Mouse (Mus musculus): ENCODE data around the gene Irf2. TPM values are rescaled to one million over a fixed set of nuclear protein-coding genes. Genes with fewer than 3 reads are reported as not detected.

Irf2 gene
- polyA plus RNA-seq, 1 experiment: 29.9 TPM

DNA sequence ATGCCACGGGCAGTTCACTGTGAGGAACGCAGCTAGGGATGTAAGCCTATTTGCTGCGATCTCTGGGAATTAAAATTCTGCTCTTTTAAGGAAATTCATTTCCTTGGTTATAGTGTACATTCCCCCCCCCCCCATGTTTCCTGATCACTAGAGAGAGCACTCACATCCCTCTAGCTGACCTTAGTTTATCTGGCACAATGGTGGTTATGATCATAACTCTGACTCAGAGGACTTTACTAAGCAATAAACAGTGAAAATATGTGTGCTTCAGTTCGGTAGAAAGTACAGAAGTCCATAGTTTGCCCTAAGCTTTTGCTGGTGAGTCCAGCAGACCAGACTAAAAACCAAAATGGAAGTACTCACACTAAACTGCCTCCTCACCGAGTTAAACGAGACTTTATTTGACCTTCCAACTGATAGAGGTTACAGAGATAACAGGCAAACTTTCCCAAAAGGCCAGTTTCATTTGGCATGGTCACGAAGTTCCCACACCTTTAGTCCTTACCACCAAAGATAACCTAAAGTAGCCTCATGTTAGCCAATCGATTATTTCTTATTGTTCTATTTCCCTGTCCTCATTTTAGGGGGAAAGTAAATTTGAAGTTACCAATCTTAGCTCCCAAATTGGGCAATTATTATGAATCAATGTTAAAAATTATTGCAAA, 142.4 kb downstream of the Irf2 start:
- H3K4me3 ChIP-seq (replicated peaks): peak overlapping the region; percentile 55
- TF ChIP-seq GATA1 (IDR thresholded peaks at IDR 0.05; ENCODE audit: borderline replicate concordance, low read length): no peak
- no peak for TF ChIP-seq FLI1 (IDR thresholded peaks at IDR 0.05; ENCODE audit: low read length)
- no peaks in the 10 kb centered on the region for H3K27me3 ChIP-seq (replicated peaks)
- H3K4me1 ChIP-seq: peaks cover 47% of the 10 kb centered on the region
- peaks cover 7% of the 10 kb centered on the region for H3K9me3 ChIP-seq
- peaks cover 5% of the 10 kb centered on the region for H3K36me3 ChIP-seq (replicated peaks; ENCODE audit: low read length)

DNA sequence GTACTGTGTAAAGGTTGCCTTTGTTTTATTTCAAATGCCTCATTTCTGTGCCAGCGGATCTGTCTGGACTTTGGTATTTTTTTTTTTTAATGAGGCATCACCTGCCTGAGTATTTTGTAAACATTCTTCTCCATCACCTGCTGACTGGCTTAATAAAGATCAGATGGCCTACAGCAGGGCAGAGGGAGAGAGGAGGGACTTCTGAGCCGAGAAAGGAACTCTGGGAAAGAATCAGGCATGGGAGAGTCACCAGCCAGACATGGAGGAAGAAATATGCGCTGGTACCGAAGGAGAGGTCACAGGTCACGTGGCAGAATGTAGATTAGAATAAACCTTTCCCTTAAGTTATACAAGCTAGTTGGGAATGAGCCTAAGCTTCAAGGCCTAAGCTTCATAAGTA, 143.2 kb downstream of the Irf2 start:
- H3K9me3 ChIP-seq: peaks cover 7% of the 10 kb centered on the region
- peaks cover 53% of the 10 kb centered on the region for H3K4me1 ChIP-seq
- no peaks in the 10 kb centered on the region for H3K27me3 ChIP-seq (replicated peaks)
- TF ChIP-seq FLI1 (IDR thresholded peaks at IDR 0.05; ENCODE audit: low read length) (no peak), GATA1 (IDR thresholded peaks at IDR 0.05; ENCODE audit: borderline replicate concordance, low read length) (no peak)
- no peak overlapping the region for H3K4me3 ChIP-seq (replicated peaks)
- peaks cover 5% of the 10 kb centered on the region for H3K36me3 ChIP-seq (replicated peaks; ENCODE audit: low read length)

DNA sequence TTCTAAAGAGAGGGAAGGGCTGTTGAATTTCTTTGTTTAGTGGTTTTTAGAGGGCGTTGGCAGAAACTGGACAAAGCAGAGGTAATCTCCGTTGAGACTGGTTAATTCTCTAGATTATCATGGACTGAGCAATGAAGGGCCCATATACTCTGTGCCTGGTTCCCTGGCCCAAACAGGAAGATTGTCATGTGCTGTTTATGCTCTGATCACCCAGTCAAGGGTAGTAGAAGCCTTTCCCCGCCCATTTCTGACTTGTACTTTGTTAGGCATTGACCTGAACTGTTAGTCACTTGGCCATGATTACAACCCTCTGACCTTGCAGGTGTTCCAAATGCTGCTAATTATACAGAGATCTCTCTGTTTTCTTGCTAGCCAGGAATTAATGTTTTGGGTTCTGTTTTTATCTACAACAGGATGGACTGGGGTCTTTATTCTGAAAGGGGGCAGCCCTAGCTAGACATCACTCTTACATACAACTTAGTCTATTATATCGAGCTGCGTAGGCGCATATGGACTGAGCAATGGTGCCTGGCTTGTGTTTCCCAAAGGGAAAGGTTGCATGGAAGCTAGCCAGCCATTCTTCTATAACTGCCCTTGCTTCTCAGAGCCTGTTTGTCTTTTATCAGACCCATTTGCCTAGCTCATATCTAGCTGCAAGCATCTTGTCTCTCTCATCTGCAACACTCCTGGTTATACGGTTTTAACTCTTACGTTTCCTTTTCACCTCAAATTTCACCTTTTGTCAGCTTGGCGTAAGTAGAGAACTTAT, 143.9 kb downstream of the Irf2 start:
- Histone ChIP-seq H3K4me3 (replicated peaks) (no peak overlapping the region), H3K9me3 (peaks cover 7% of the 10 kb centered on the region), H3K4me1 (peaks cover 52% of the 10 kb centered on the region), H3K36me3 (replicated peaks; ENCODE audit: low read length) (peaks cover 5% of the 10 kb centered on the region), H3K27me3 (replicated peaks) (no peaks in the 10 kb centered on the region)
- TF ChIP-seq FLI1 (IDR thresholded peaks at IDR 0.05; ENCODE audit: low read length): no peak
- TF ChIP-seq GATA1 (IDR thresholded peaks at IDR 0.05; ENCODE audit: borderline replicate concordance, low read length): no peak

DNA sequence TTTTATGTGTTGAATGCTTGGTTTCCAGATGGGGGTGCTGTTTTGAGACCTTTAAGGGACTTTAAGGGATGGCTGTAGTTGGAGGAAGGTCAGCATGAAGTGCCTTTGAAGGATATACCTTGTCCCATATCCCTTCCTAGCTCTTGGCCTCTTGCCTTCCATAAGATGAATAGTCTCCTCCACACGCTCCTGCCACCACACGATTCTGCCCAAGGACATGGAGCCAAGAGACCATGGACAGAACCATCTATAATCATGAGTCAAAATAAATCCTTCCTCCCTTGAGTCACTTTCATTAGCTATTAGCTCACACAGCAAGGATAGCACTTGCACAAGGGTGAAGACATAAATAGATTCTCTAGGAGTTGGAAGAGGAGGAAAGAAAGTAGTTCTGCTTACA, 146.3 kb downstream of the Irf2 start:
- TF ChIP-seq GATA1 (IDR thresholded peaks at IDR 0.05; ENCODE audit: borderline replicate concordance, low read length): no peak
- no peak for TF ChIP-seq FLI1 (IDR thresholded peaks at IDR 0.05; ENCODE audit: low read length)
- Histone ChIP-seq H3K36me3 (replicated peaks; ENCODE audit: low read length) (peaks cover 5% of the 10 kb centered on the region), H3K9me3 (peaks cover 7% of the 10 kb centered on the region), H3K4me1 (peaks cover 65% of the 10 kb centered on the region), H3K4me3 (replicated peaks) (no peak overlapping the region), H3K27me3 (replicated peaks) (no peaks in the 10 kb centered on the region)

DNA sequence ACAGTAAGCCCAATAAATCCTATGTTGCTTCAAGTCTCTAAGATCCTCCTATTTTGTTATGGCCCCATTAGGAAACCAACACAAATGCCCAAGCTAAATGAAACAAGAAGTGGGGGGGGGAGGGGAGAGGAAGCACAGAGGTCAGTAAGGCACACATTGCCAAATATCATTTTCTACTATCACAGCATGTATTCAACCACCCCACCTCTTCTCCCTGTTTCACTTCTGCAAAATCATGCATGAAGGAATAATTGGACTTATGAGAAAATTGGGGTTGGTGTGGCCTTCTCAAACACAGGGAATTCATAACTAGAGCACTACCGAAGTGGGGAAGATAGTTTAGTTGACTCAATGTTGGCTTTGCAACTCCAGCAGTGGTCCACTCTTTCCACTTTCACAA, 146.7 kb downstream of the Irf2 start:
- Histone ChIP-seq H3K27me3 (replicated peaks) (no peaks in the 10 kb centered on the region), H3K4me3 (replicated peaks) (no peak overlapping the region), H3K9me3 (peaks cover 7% of the 10 kb centered on the region), H3K4me1 (peaks cover 61% of the 10 kb centered on the region), H3K36me3 (replicated peaks; ENCODE audit: low read length) (peaks cover 5% of the 10 kb centered on the region)
- no peak for TF ChIP-seq GATA1 (IDR thresholded peaks at IDR 0.05; ENCODE audit: borderline replicate concordance, low read length)
- TF ChIP-seq FLI1 (IDR thresholded peaks at IDR 0.05; ENCODE audit: low read length): no peak

DNA sequence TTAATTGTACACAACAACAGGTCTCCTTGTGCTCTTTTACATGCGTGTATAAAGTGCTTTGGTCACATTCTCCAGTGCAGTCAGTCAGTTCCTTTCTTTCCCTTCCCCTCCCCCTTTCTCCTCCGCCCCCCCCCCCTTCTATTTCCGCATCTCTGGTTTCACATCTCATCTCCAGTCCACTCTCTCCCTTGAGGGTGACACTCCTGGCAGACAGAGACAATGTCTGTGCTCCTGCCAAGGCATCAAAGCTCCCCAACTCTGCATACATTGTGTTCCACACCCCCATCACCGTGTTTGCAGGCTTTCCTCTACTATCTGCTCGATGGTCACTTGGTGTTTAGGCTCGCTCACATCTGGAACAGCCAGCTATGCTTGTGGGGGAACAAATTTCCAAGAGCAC, 147.9 kb downstream of the Irf2 start:
- H3K36me3 ChIP-seq (replicated peaks; ENCODE audit: low read length): peaks cover 5% of the 10 kb centered on the region
- H3K4me3 ChIP-seq (replicated peaks): no peak overlapping the region
- peaks cover 7% of the 10 kb centered on the region for H3K9me3 ChIP-seq
- no peak for TF ChIP-seq GATA1 (IDR thresholded peaks at IDR 0.05; ENCODE audit: borderline replicate concordance, low read length)
- TF ChIP-seq FLI1 (IDR thresholded peaks at IDR 0.05; ENCODE audit: low read length): no peak
- peaks cover 52% of the 10 kb centered on the region for H3K4me1 ChIP-seq
- no peaks in the 10 kb centered on the region for H3K27me3 ChIP-seq (replicated peaks)

DNA sequence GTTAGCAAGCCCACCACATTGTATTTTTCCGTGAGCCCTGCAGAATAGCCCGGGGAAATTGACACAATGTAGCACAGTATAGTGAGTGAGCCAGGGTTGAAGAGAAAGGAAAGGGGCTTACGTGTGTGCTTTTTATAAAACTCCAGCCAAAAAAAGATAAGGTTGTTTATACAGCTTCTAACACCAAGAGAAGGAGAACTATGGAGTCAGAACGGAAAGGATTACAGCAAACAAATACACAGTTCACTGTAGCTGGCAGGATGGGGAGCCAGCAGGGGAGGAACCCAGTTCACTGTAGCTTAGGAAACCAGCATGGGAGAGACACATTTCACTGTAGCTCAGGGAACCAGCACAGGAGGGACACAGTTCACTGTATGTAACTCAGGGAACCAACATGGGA, 149.0 kb downstream of the Irf2 start:
- Histone ChIP-seq H3K9me3 (peaks cover 7% of the 10 kb centered on the region), H3K27me3 (replicated peaks) (no peaks in the 10 kb centered on the region), H3K4me1 (peaks cover 48% of the 10 kb centered on the region), H3K4me3 (replicated peaks) (no peak overlapping the region), H3K36me3 (replicated peaks; ENCODE audit: low read length) (peaks cover 5% of the 10 kb centered on the region)
- no peak for TF ChIP-seq GATA1 (IDR thresholded peaks at IDR 0.05; ENCODE audit: borderline replicate concordance, low read length)
- TF ChIP-seq FLI1 (IDR thresholded peaks at IDR 0.05; ENCODE audit: low read length): no peak

DNA sequence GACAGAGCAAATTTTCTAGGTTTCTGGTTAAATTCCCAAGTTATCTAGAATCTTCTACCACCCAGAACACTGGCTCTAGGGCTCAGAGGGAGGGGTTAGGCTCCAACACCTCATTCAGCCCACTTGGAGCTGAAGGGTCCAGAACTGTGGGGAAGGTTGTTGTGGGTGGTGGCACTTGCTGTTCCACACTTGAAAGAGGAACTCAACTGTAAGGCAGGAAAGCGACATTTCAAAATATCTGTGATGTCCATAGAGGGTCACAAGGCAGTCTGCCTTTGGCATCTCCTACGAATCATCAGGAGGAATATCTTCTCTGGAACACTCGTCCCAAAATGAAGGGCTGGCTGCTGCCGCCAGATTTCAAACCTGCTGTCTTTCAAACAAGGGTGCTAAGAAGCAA, 150.7 kb downstream of the Irf2 start:
- Histone ChIP-seq H3K4me1 (peaks cover 40% of the 10 kb centered on the region), H3K27me3 (replicated peaks) (no peaks in the 10 kb centered on the region), H3K9me3 (peaks cover 7% of the 10 kb centered on the region), H3K4me3 (replicated peaks) (no peak overlapping the region), H3K36me3 (replicated peaks; ENCODE audit: low read length) (peaks cover 5% of the 10 kb centered on the region)
- TF ChIP-seq FLI1 (IDR thresholded peaks at IDR 0.05; ENCODE audit: low read length) (no peak), GATA1 (IDR thresholded peaks at IDR 0.05; ENCODE audit: borderline replicate concordance, low read length) (no peak)

DNA sequence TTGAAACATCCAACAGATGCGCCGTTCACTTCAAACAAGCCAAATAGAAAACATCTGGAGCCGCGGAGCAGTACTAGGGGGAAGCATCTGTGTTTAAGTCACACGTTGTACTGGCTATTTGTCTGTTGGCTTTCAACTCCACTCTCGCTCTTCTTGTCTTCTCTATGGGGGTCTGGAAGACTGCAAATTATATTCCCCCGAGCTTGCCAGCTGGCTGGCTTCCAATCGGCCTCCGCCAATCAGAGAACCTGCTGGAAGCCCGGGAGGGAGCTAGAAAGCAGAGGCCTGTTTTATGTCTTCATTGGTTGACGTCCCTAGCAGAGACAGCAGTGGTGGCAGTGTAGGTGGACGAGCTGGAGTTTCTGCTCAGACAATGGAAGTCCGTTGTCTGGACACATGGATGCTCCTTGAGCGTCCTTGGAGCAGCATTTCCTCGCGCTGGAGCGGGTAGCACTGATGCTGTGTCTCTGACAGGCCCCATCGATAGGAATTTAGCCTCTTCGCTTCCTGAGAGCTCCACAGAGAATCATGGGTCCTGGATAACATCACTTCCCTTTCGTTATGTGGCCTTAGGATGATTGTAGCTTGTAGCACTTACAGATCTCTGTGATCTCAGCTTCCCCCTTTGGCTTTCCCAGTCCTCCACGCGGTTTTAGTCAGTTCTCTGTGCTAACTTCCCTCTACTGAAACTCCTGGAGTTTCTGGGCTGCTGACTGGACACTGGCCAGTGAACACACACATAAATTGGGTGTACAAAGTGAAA, 153.2 kb downstream of the Irf2 start:
- Histone ChIP-seq H3K9me3 (no peaks in the 10 kb centered on the region), H3K36me3 (replicated peaks; ENCODE audit: low read length) (no peaks in the 10 kb centered on the region), H3K4me1 (peaks cover 38% of the 10 kb centered on the region), H3K4me3 (replicated peaks) (no peak overlapping the region), H3K27me3 (replicated peaks) (peaks cover 1% of the 10 kb centered on the region)
- TF ChIP-seq GATA1 (IDR thresholded peaks at IDR 0.05; ENCODE audit: borderline replicate concordance, low read length): no peak
- no peak for TF ChIP-seq FLI1 (IDR thresholded peaks at IDR 0.05; ENCODE audit: low read length)

DNA sequence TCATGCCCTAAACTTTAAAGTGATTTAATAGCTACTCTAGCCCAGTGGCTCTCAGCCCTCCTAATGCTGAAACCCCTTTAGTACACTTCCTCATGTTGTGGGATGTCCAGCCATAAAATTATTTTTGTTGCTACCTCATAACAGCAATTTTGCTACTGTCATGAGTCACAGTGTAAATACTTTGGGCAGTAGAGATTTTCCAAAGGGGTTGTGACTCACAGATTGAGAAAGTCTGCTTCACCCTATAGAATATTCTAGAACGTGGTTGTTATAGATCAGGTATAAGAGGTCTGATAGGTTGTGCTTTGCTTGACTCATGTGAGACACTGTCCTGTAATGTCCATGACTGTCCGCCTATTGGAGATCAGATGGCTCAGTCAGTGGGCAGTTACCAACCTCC, 154.9 kb downstream of the Irf2 start:
- no peak overlapping the region for H3K4me3 ChIP-seq (replicated peaks)
- H3K36me3 ChIP-seq (replicated peaks; ENCODE audit: low read length): no peaks in the 10 kb centered on the region
- peaks cover 1% of the 10 kb centered on the region for H3K27me3 ChIP-seq (replicated peaks)
- TF ChIP-seq GATA1 (IDR thresholded peaks at IDR 0.05; ENCODE audit: borderline replicate concordance, low read length) (no peak), FLI1 (IDR thresholded peaks at IDR 0.05; ENCODE audit: low read length) (no peak)
- peaks cover 32% of the 10 kb centered on the region for H3K4me1 ChIP-seq
- H3K9me3 ChIP-seq: no peaks in the 10 kb centered on the region
